Mouse (Mus musculus): Measurements from ENCODE around the gene Pgm3.

Gene Pgm3

GRCm38 (mm10) chr9:86569314-86569910 is 2.2 kb downstream of the Pgm3 start:
- DNase-seq (ENCODE audit: low spot score in 2 of 2): no peak

GRCm38 (mm10) chr9:86560543-86560942 is 11.1 kb downstream of the Pgm3 start:
- DNase-seq (ENCODE audit: low spot score in 2 of 2): no peak

GRCm38 (mm10) chr9:86554641-86555040 is 17.0 kb downstream of the Pgm3 start:
- DNase-seq (ENCODE audit: low spot score in 2 of 2): no peak

- DNase-seq (ENCODE audit: low spot score in 2 of 2): no peak
Measured at GRCm38 (mm10) chr9:86553886-86554285, 17.8 kb downstream of the Pgm3 start.

GRCm38 (mm10) chr9:86550717-86551116 is 20.9 kb downstream of the Pgm3 start:
- no peak for DNase-seq (ENCODE audit: low spot score in 2 of 2)

- DNase-seq (ENCODE audit: low spot score in 2 of 2): no peak
Measured at GRCm38 (mm10) chr9:86549637-86550162, 21.9 kb downstream of the Pgm3 start.

- DNase-seq (ENCODE audit: low spot score in 2 of 2): no peak
Measured at GRCm38 (mm10) chr9:86544559-86544958, 27.1 kb downstream of the Pgm3 start.

- DNase-seq (ENCODE audit: low spot score in 2 of 2): no peak
Measured at GRCm38 (mm10) chr9:86543451-86543850, 28.2 kb downstream of the Pgm3 start.

- no peak for DNase-seq (ENCODE audit: low spot score in 2 of 2)
Measured at GRCm38 (mm10) chr9:86534071-86534470, 37.6 kb downstream of the Pgm3 start.

- no peak for DNase-seq (ENCODE audit: low spot score in 2 of 2)
Measured at GRCm38 (mm10) chr9:86525600-86525999, 46.0 kb downstream of the Pgm3 start.

- DNase-seq (ENCODE audit: low spot score in 2 of 2): no peak
Measured at GRCm38 (mm10) chr9:86522335-86522734, 49.3 kb downstream of the Pgm3 start.

GRCm38 (mm10) chr9:86514798-86515197 is 56.8 kb downstream of the Pgm3 start:
- no peak for DNase-seq (ENCODE audit: low spot score in 2 of 2)

GRCm38 (mm10) chr9:86514390-86514789 is 57.3 kb downstream of the Pgm3 start:
- no peak for DNase-seq (ENCODE audit: low spot score in 2 of 2)

GRCm38 (mm10) chr9:86513733-86514132 is 57.9 kb downstream of the Pgm3 start:
- DNase-seq (ENCODE audit: low spot score in 2 of 2): no peak

GRCm38 (mm10) chr9:86507437-86507836 is 64.2 kb downstream of the Pgm3 start:
- no peak for DNase-seq (ENCODE audit: low spot score in 2 of 2)
